Mouse (Mus musculus) megakaryocyte, adult 5-6 weeks (primary cell): ENCODE measurements around the gene Gdap1l1. TPM values are rescaled to one million over a fixed set of nuclear protein-coding genes. Genes with fewer than 3 reads are reported as not detected.

Experiments
- ATAC-seq: 2 replicates; pipeline ENCODE4 v1.8.0; 2016; ENCODE audit warnings: mild to moderate bottlenecking, inconsistent platforms; ENCODE audit not compliant: poor library complexity, severe bottlenecking
- total RNA-seq, 2 experiments: library from RNA; stranded (forward) in 1 of 2; stranded (reverse) in 1 of 2; fragments of 153-499, 151-499 nt in 1 of 2; fragments of 221-1000, 200-1000 nt in 1 of 2; gene quantifications; 2 replicates each; pipeline versions ENCODE4 v1.2.3 to v1.2.4; 2015 to 2017

Gdap1l1 gene
- total RNA-seq, 2 experiments from 2014 or later = not detected

DNA sequence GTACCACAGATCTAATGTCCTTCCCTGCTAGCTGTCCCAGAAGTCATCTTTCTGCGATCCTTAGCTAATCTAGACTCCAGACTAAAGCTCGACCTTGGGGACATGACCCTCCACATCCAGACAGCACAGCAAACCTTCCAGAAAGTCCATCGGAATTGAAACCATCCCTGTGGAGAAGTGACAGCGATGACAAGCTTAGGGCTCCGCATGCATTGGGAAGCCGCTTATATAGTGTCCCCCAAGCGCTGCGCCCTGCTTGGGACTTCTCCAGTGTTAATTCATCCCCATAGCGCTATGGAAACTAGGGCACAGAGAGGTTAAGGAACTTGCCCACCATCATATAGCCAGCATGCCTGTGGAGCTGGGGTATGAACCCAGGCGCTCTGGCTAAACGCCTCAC, 24.5 kb downstream of the Gdap1l1 start:
- no peak for ATAC-seq

DNA sequence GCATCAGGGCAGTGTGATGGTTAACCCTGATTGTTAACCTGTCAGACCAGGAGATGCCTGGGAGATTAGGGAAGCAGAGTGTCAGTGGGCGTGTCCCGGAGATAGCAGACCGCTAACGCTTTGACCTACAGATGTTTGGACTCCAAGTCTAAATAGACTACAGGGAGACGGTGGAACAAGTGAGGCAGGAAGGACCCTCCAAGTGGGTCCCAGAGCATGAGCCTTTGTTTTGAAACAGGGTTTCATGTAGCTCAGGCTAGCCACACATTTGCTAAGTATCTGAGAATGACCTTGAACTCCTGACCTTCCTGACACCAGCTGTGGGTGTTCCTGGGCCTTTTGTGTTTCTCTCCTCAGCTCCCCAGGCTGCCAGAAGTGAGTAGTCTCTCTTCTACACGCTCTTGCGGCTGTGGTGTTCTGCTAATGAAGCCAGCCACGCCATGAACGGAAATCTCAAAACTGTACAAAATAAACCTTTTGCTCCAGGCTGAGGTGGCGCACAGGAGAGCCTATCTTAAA, 25.0 kb downstream of the Gdap1l1 start:
- ATAC-seq = no peak

DNA sequence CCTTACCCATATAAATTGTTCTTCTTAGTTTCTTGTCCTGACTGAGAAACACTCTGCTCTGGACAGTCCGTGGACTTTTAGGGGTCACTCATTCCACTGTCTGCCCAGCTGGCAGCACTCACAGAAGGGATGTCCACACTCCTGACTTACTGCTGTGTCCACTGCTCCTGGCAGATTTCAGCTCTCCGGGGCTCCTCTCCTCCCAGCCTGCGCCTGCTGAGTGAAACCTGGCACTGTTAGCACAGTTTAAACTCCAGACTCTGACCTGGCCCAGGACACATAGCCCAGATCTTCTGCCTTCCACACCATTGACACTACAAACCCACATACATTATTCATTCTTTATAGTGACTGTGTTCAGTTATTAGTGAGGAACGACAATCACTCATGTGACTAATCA, 25.7 kb downstream of the Gdap1l1 start:
- ATAC-seq = no peak

DNA sequence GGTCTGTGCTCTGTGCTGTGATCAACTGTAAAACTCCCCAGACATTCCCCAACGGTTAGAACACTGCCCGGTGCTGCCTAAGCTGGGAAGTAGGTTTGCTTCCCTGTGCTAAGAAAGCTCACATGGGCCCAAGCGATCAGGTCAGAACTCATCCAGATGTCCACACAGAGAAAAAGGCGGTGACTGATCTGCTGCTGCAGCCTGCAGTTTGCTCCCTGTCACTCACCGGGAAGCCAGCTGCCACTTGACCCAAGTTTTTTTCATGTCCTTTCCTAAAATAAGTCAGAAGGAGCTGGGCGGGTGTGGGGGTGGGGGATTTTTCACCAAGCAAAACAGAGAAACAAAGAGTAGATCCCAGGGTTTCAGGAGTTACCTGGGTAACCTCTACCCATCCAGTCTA, 26.3 kb downstream of the Gdap1l1 start:
- ATAC-seq = no peak

DNA sequence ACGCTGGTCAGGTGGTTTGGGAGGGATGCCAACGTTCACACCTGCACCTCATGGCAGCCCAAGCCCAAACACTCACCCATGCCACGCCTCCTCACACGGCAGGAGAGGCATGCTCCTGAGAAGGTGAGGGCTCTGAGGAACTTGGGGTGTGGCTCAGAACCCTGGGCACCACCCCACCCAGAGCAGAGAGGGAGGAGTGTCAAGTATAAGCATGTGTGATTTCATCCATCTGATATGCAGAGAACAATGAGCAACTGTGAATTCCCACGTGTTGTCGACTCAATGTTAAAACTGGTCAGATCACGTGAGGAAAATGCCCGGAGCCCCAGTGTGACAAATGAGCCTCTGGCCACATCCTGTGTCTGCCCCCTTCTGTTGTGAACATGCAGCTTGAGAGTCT, 28.5 kb downstream of the Gdap1l1 start:
- no peak for ATAC-seq

DNA sequence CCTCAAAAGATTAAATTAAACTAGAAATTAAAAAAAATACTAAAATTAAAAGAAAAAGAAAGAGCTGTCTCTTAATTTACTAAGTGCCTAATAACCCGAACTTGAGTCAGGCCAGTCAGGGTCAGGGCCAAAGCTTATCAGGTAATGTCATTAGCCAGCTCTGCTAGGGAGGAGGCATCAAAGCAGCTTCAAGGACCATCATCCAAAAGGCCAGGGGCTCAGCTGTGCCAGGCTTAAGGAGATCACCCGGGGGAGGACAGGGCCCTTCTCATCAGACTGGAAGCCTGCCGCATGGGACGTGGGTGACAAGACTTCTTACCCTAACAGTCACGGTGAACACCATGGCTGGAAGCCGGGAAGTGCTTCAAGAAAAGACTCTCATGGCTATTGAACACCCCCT, 29.3 kb downstream of the Gdap1l1 start:
- no peak for ATAC-seq

DNA sequence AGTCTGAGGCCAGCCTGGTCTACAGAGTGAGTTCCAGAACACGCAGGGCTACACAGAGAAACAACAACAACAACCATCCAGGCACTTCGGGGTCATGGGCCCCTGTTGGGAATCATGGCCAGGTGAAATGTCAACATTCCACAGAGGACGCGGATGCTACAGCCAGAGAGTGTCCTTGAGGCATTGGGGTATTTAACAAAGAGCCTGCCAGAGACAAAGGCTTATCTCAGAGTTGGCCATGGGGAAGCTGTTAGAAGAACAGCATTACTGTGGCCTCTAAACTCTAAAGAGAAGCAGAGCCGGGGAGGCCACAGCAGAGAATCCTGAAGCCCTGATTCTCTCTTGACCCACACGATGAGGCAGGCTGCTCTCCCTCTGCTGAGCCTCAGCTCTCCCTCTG, 30.6 kb downstream of the Gdap1l1 start:
- no peak for ATAC-seq

DNA sequence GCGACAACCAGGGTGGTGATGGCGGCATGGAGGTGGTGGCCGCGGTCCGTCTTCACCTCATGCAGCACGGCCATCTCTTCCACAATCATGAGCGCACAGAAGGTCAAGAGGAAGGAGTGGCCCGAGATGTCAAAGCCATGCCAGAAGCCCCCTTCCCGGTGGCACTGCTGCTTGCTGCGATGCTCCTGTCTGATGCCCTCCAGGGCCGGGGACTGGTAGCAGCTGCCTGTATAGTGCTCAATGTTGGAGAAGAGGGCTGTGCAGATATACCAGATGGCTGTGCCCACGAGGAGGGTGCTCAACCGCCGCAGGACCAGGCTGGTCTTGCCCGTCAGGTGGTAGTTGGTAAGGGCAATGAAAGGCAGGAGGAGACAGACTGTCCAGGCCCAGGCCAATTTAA, 31.4 kb downstream of the Gdap1l1 start:
- no peak for ATAC-seq

DNA sequence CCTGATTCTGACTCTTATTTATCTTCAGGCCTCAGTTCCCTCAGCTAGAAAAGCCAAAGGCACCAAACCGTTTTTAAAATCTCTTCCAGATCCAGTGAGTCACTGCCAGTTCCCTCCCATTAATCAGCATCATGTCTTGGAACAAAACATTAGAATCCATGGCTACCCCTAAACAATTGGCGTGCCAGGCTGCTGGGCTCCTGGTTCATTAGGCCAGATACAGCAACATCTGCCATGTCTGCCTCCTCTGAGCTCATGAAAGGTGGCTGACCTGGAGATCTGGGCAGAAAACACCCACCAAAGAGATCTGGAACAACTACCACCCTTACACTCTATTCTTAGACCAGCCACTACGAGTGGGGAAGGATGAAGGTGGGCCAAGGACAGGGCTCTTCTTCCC, 32.9 kb downstream of the Gdap1l1 start:
- ATAC-seq = no peak

DNA sequence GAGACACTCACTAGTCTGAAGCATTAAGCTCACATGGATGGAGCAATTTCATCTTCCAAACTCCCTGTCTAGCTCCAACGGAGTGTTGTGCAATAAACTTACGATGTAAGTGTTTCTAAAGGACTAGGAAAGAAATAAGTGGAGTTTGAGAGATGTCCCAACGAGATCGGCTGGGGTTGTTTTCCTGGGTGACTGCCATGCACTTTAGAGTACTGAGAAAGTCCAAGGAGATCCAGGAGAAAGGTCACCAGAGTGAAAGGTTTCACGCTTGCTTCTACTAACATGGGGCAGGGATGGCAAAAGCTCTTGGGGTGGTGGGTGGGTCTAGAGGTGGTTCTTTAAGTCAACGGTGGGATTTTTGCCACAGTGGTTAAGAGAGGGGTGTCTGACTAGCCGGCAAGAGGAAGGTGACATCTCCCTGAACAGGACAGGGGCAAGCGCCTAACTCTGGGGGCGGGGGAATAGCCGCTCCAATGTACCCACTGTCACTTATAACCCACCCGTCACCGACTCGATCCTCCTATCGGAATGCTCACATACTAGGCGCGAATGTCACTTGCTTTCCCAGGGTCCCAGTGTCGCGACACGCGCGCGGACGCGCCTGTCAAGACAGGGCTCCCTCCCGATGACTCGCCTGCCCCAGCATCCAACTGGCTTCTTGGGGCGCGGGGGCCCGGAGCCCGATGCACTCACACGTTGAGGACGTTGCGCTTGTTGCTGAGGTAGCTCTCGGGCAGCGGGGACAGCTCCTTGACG, 33.6 kb downstream of the Gdap1l1 start:
- ATAC-seq = no peak; the same call in 1 of the 2 replicates

DNA sequence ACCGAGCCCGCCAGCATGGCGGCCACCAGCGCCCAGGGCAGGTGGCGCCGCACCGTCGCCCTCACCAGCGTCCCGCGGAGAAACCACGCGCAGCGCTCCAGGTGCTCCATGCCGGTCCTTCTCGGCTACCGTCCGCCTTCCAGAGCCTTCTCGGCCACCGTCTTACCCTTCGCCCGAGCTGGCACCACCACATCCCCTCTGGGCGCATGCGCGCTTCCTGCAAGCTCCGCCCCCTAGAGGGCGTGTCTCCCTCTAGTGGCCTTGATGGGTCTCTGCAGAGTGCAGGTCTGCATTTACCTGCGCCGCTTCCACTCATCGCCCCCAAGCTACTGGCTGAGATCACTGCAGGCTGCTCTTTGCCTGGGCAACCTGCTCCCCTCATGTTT, 34.2 kb downstream of the Gdap1l1 start, which contains the start of gene Fitm2:
Gene Fitm2, minus strand, starts transcription at position 164 of the 386 bp plus-strand sequence.
- peak; percentile 98 for ATAC-seq

DNA sequence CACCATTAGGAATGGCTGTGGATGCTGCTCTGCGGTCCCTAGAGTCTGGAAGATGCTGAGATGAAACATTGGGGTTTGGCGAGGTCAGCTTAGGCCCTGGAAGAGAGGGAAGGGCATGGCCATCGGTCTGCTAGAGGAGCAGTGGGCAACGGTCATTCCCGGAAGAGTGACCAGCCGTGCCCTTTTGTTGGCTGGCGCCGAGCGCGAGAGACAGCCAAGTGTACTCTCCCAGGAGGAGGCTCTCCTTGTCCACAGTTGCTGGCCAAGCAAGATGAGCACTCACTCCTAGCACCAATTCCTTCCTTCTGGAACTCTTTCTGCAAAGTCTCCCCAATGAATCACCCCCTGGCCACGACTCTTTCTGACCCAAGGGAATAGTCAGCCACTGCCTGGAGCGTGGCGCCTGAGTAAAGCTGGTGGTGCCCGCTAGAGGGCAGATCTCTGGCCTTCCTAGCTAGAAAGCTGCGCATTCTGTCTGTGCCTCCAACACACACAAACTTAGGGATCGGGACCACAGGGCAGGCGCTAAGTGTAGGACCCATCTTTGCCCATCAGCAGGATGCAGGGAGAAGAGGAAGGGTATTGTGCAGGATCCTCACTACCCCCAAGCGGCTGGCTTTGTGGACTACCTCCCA, 42.0 kb downstream of the Gdap1l1 start:
- no peak for ATAC-seq

DNA sequence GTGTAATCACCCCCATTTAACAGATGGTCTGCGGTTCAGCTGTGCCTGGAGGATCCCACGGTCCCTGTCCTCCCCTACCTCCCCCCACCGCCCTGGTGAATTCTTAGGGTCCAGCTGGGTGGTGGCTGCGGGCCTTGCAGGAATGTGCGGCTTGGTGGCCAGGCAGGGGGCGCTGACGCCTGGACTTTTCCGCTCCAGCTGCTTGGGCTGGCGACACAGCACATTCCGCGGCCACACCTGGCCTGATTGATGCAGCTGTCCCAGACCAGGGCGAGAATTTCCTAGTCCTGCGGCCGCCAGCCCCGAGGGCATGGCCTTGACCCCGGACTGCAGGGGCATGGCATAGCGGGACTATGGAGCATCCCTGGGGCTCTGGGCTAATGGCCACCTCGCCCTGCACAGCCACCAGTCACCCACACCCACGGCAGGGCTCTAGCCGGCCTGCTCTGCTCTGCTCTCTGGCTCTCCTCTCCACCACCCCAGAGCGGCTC, 43.3 kb downstream of the Gdap1l1 start:
- no peak for ATAC-seq

DNA sequence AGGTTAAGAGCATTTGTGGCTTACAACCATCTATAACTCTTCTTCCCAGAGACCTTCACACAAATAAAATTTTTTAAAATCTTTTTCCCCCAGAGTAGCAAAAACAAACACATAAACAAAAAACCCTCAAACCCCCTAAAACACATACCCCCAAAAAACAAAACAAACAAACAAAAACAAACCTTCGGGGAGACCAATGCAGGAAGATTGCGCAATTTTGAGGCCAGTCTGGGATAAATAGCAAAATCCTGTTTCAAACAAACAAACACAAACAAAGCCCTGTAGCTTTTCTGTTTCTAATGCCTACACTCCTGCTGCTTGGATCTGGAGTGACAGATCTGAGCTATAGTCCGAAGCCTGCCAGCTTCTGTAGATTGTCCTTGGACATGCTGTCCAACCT, 49.1 kb downstream of the Gdap1l1 start:
- no peak for ATAC-seq

DNA sequence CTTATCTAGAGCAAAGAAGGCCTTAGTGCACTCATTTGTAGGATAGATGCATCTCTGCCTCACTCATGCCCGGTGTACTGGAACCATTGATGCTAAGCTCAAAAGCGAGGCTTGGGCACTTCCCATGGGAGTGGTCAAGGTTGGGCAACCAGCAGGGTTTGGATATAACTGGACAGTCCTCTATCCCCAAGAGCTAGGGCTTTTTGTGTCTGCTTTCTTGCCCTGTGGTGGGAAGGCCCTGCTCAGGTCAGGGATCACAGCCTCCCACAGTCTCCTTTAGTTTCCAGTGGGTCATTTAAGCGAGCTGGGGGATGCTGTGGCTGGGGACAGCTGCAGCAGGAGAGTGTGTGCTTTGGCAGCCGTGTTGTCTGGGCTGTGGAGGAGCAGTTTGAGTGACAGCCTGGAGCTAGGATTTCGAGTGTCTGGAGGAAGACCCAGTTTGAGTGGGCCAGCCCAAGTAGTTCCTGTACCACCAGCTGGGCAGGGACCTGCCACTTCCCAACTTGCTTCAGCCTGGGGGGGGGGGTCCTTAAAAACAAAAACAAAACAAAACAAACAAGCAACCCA, 51.5 kb downstream of the Gdap1l1 start:
- ATAC-seq = no peak

DNA sequence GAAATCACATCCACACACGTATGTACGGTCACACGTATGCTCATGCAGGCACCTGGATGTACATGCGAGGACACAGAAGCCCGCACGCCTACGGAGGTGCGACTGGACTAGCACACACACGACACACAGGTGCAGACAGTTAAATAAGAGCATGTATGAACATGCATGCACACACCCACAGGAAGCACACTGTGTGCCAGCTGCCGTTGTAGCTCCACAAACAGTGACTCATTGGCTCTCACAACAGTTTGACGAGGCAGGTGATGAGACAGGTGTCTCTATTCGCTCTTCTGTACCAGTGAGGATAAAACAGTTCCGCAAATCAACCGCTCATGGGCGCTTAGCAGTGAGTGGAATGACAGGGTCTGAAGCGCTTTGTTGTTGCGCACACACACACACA, 52.4 kb downstream of the Gdap1l1 start:
- ATAC-seq = no peak

DNA sequence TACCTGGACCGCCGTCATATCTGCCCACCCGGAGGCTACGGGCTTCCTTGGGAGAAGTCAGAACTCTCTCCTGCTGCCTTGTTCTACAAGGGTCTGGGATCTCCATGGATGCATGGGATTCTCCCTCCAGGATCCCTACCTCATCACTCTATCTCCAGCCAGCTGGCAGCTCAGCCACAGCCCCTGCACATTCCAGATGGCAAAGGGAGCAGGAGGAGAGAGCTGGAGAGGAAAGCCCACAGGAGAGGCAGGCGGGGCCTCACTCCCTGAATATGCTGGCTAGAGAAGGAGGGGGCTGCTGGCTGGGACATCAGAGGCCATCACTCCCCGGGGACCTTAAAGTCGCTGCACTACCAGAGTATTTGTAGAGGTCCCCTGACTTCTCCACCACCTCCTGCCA, 53.1 kb downstream of the Gdap1l1 start:
- no peak for ATAC-seq

DNA sequence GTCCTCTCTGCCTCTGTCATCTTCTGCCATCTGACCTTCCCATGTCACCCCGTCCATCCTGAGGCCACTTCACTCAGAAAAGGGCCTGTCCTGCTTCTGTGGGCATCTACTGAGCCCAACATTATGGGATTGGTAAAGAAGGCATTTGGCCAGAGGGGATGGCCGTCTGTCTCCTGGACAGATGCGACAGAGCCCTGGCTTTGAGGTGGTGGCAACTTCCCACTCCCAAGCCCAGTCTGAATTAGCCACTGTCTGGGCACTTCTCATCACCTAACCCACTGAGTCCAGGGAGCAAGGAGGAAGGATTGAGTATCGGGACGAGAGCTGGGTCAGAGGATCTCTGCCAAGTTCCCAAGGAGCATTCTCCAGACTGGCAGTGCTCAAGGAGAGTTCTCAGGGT, 53.7 kb downstream of the Gdap1l1 start, which contains the start of gene R3hdml:
Gene R3hdml, plus strand, starts transcription at position 301 of the 400 bp plus-strand sequence.
- ATAC-seq = no peak

DNA sequence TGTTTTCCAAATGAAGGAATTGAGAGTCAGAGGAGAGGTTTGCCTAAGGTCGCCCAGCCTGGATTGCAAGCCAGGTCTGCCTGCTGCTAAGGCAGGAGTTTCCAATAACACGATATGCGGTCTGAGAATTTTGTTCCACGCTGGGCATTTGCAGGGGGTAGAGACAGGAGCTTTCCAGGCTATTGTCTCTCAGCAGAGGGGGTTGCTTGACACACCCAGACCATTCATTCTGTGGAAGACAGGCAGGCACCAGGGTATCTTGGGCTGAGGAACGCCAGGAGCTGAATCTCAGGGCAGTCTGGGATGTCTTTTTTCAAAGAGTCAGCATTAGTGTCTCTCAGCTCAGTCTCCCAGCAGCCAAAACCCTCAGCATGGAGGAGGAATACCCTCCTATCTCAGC, 54.8 kb downstream of the Gdap1l1 start:
- no peak for ATAC-seq

DNA sequence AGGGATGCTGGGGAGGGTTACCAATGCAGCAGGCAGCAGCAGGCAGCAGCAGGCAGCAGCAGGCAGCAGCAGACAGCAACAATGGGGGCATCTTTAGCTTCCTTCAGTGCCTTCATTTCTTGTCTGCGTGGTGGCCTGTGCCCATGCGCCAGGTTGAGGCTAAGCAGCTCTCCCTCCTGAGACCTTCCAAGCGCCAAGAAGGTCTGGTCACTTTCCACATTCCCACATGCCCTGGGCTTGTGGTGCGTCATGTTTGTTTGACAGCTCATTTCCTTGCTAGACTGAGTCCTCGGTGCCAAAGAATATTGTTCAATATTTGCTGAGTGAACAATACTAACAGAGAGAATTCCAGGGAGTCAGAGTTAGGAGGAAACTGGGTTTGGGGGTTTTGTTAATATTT, 55.7 kb downstream of the Gdap1l1 start:
- no peak for ATAC-seq

DNA sequence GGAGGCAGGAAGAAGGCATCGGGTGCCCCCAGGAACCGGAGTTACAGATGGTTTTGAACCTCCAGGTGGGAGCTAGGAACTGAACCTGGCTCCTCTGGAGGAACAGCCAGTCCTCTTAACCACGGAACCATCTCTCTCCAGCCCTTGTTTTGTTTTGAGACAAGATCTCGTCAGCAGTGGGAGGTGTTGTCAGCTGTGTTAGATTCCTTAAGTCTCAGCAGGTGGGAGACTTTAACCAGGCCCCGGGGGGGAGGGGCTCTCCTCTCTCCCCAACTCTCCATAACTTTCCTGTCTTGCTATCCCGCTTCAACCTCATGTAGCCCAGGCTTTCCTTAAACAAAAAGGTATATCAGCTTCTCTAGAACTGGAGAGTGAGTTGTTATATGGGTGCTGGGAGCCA, 56.2 kb downstream of the Gdap1l1 start:
- ATAC-seq = no peak

DNA sequence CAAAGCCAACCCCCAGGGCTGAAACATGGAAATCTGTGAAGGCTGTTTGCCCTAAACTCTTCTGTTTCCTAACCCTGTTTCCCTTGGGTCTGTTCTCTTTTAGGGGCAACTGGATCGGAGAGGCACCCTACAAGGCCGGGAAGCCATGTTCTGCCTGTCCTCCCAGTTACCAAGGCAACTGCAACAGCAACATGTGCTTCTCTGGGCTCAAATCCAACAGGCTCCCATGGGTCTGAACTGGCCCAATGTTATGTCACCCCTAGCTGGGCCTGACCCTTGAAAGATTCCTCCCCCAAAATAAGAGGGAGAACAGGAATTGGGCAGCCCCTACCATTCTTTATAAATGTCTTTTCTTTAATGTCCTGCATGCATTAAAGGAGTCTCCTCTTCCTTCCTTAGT, 63.9 kb downstream of the Gdap1l1 start:
- ATAC-seq = no peak
